ENCODE assay signal across 17 mouse cellular contexts in genomic region chr9:33543301-33543700, GRCm38 (mm10).
A peak's percentile ranks its signal among the peaks of the same experiment; 100 is the strongest.
DNase-seq lines count a peak whose midpoint lies in the region; ATAC-seq lines count a peak whose summit lies in the region.
"Had no signal": no experiment of that assay in that cellular context is flagged by ENCODE, and none has a peak within 500 bp of the region (broad histone marks: within the 10 kb centered on the region; RNA-seq: fewer than 3 reads in every experiment).

No protein-coding gene starts in this region.

- H3K9ac ChIP-seq in kidney, embryonic 14.5 days (ENCODE audit: low read depth, low read length) = no peak overlapping the region
- no peak overlapping the region for H3K9ac ChIP-seq in neural tube, embryonic 11.5 days (ENCODE audit: low read length)
- H3K9ac ChIP-seq in neural tube, embryonic 15.5 days (replicated peaks) = no peak overlapping the region
- H3K9ac ChIP-seq: hindbrain, embryonic 13.5 days; limb, embryonic 13.5 days had no signal

- H3K4me2 ChIP-seq in kidney, embryonic 14.5 days (replicated peaks; ENCODE audit: low read depth, low read length) = no peak overlapping the region
- no peak overlapping the region for H3K4me2 ChIP-seq in neural tube, embryonic 11.5 days (ENCODE audit: low read depth)
- no peak overlapping the region for H3K4me2 ChIP-seq in neural tube, embryonic 15.5 days
- H3K4me2 ChIP-seq: hindbrain, embryonic 13.5 days; limb, embryonic 13.5 days; midbrain, embryonic 11.5 days had no signal

- peak; percentile 10 for DNase-seq in kidney, postnatal 10 days
- peak; percentile 10 for DNase-seq in neural tube, embryonic 11.5 days (ENCODE audit: low spot score)
- peak; percentile 50 for DNase-seq in cerebellum, adult 11-12 months
- peak; percentile 77 to 89 for DNase-seq in cerebellum, postnatal 25 days
- no peak for DNase-seq in right cerebral cortex, postnatal 25 days
- DNase-seq in thymus, postnatal 10 days (ENCODE audit: low spot score in 2 of 2) = no peak
- DNase-seq: adrenal gland, postnatal 14 days; heart, adult 2 months; layer of hippocampus, postnatal 36 days; lung, postnatal 36 days; thymus, postnatal 25 days had no signal

- H3K9me3 ChIP-seq in kidney, embryonic 14.5 days (ENCODE audit: control insufficient read depth, low read length) = no peaks in the 10 kb centered on the region
- H3K9me3 ChIP-seq in neural tube, embryonic 11.5 days (ENCODE audit: control insufficient read depth, low read length) = no peaks in the 10 kb centered on the region
- H3K9me3 ChIP-seq in neural tube, embryonic 15.5 days (replicated peaks) = no peaks in the 10 kb centered on the region
- H3K9me3 ChIP-seq: hindbrain, embryonic 13.5 days; limb, embryonic 13.5 days had no signal

- H3K4me3 ChIP-seq in kidney, embryonic 14.5 days (ENCODE audit: low read length) = no peak overlapping the region
- no peak overlapping the region for H3K4me3 ChIP-seq in neural tube, embryonic 11.5 days (ENCODE audit: low read depth, low read length)
- no peak overlapping the region for H3K4me3 ChIP-seq in neural tube, embryonic 15.5 days (replicated peaks)
- H3K4me3 ChIP-seq: heart, adult 2 months; hindbrain, embryonic 13.5 days; limb, embryonic 13.5 days had no signal

- 57% methylated on average over 5 of the region's 5 CpGs for WGBS in kidney, embryonic 14.5 days
- 78% methylated on average over 5 of the region's 5 CpGs for WGBS in neural tube, embryonic 11.5 days
- WGBS in neural tube, embryonic 15.5 days = 58% methylated on average over 5 of the region's 5 CpGs

- H3K27ac ChIP-seq in kidney, embryonic 14.5 days (ENCODE audit: low read depth, low read length) = no peak overlapping the region
- no peak overlapping the region for H3K27ac ChIP-seq in neural tube, embryonic 11.5 days (ENCODE audit: low read depth, low read length)
- H3K27ac ChIP-seq in neural tube, embryonic 15.5 days (replicated peaks) = no peak overlapping the region
- H3K27ac ChIP-seq: heart, adult 2 months; hindbrain, embryonic 13.5 days; limb, embryonic 13.5 days had no signal

- ATAC-seq in kidney, embryonic 14.5 days (ENCODE audit: low FRiP score, low TSS enrichment) = no peak
- no peak for ATAC-seq in neural tube, embryonic 11.5 days (ENCODE audit: insufficient read depth, low FRiP score, low TSS enrichment)
- no peak for ATAC-seq in neural tube, embryonic 15.5 days (ENCODE audit: low FRiP score)
- ATAC-seq: intestine, postnatal 0 days had no signal

- 0 out of 2 replicates have a peak, but pooled peaks cover 6% of the 10 kb centered on the region for H3K4me1 ChIP-seq in kidney, embryonic 14.5 days (ENCODE audit: control insufficient read depth, insufficient read depth, low read length)
- no peaks in the 10 kb centered on the region for H3K4me1 ChIP-seq in neural tube, embryonic 11.5 days (ENCODE audit: control insufficient read depth, insufficient read depth, low read length)
- peaks cover 13% of the 10 kb centered on the region for H3K4me1 ChIP-seq in neural tube, embryonic 15.5 days

- H3K27me3 ChIP-seq in kidney, embryonic 14.5 days (ENCODE audit: control insufficient read depth, insufficient read depth, low read length) = no peaks in the 10 kb centered on the region
- H3K27me3 ChIP-seq in neural tube, embryonic 11.5 days (ENCODE audit: control insufficient read depth, insufficient read depth, low read length) = no peaks in the 10 kb centered on the region
- no peaks in the 10 kb centered on the region for H3K27me3 ChIP-seq in neural tube, embryonic 15.5 days (replicated peaks)
- H3K27me3 ChIP-seq: hindbrain, embryonic 13.5 days; limb, embryonic 13.5 days had no signal

- H3K36me3 ChIP-seq in kidney, embryonic 14.5 days (ENCODE audit: control insufficient read depth, insufficient read depth, low read length) = no peaks in the 10 kb centered on the region
- H3K36me3 ChIP-seq in neural tube, embryonic 11.5 days (ENCODE audit: control insufficient read depth, insufficient read depth, low read length) = no peaks in the 10 kb centered on the region
- no peaks in the 10 kb centered on the region for H3K36me3 ChIP-seq in neural tube, embryonic 15.5 days
- H3K36me3 ChIP-seq: hindbrain, embryonic 13.5 days; limb, embryonic 13.5 days had no signal

Comparison
In these comparisons a context has a peak if more than half of its experiments do, and no peak if none do; other contexts are left out.
1. DNase-seq: peak in kidney, postnatal 10 days (single experiment), neural tube, embryonic 11.5 days (single experiment), cerebellum, adult 11-12 months (single experiment) and cerebellum, postnatal 25 days (2 of 2); none in right cerebral cortex, postnatal 25 days (single experiment) and thymus, postnatal 10 days (0 of 2).